Mouse (Mus musculus): Measurements from ENCODE around the gene Lbh.

Gene Lbh

GRCm38 (mm10) chr17:72938026-72938795, 20.1 kb downstream of the Lbh start:
- DNase-seq (ENCODE audit: low spot score in 2 of 2), result peak in 1 of 2 experiments; percentile 19

- peak in 1 of 2 experiments; percentile 10 for DNase-seq (ENCODE audit: low spot score in 2 of 2)
Measured at GRCm38 (mm10) chr17:72938871-72939568, 20.9 kb downstream of the Lbh start.

GRCm38 (mm10) chr17:72939569-72939899, 21.4 kb downstream of the Lbh start:
- no peak for DNase-seq (ENCODE audit: low spot score in 2 of 2)

GRCm38 (mm10) chr17:72944368-72944767, 26.3 kb downstream of the Lbh start:
- DNase-seq (ENCODE audit: low spot score in 2 of 2), result no peak

- no peak for DNase-seq (ENCODE audit: low spot score in 2 of 2)
Measured at GRCm38 (mm10) chr17:72947111-72947859, 29.2 kb downstream of the Lbh start.

GRCm38 (mm10) chr17:72948119-72948518, 30.0 kb downstream of the Lbh start:
- no peak for DNase-seq (ENCODE audit: low spot score in 2 of 2)

- no peak for DNase-seq (ENCODE audit: low spot score in 2 of 2)
Measured at GRCm38 (mm10) chr17:72949247-72949701, 31.2 kb downstream of the Lbh start.

- no peak for DNase-seq (ENCODE audit: low spot score in 2 of 2)
Measured at GRCm38 (mm10) chr17:72951331-72951730, 33.2 kb downstream of the Lbh start.

GRCm38 (mm10) chr17:72953811-72954685, 35.9 kb downstream of the Lbh start:
- peak in 1 of 2 experiments; percentile 3 for DNase-seq (ENCODE audit: low spot score in 2 of 2)

GRCm38 (mm10) chr17:72955534-72955933, 37.4 kb downstream of the Lbh start:
- DNase-seq (ENCODE audit: low spot score in 2 of 2), result peak in 1 of 2 experiments; percentile 4

- peak in 1 of 2 experiments; percentile 12 for DNase-seq (ENCODE audit: low spot score in 2 of 2)
Measured at GRCm38 (mm10) chr17:72957016-72957415, 38.9 kb downstream of the Lbh start.

GRCm38 (mm10) chr17:72958886-72959285, 40.8 kb downstream of the Lbh start:
- no peak for DNase-seq (ENCODE audit: low spot score in 2 of 2)

GRCm38 (mm10) chr17:72959497-72960039, 41.5 kb downstream of the Lbh start:
- no peak for DNase-seq (ENCODE audit: low spot score in 2 of 2)

GRCm38 (mm10) chr17:72960243-72960642, 42.1 kb downstream of the Lbh start:
- no peak for DNase-seq (ENCODE audit: low spot score in 2 of 2)

- no peak for DNase-seq (ENCODE audit: low spot score in 2 of 2)
Measured at GRCm38 (mm10) chr17:72960873-72961272, 42.8 kb downstream of the Lbh start.

GRCm38 (mm10) chr17:72961953-72962630, 44.0 kb downstream of the Lbh start:
- DNase-seq (ENCODE audit: low spot score in 2 of 2), result no peak

- DNase-seq (ENCODE audit: low spot score in 2 of 2), result no peak
Measured at GRCm38 (mm10) chr17:72965687-72966086, 47.6 kb downstream of the Lbh start.

- peak in 1 of 2 experiments; percentile 11 for DNase-seq (ENCODE audit: low spot score in 2 of 2)
Measured at GRCm38 (mm10) chr17:72966091-72966531, 48.0 kb downstream of the Lbh start.

- DNase-seq (ENCODE audit: low spot score in 2 of 2), result no peak
Measured at GRCm38 (mm10) chr17:72966878-72967277, 48.8 kb downstream of the Lbh start.
